Comparison of ENCODE assay signal across 13 mouse cellular contexts in genomic region chr2:46370949-46371348, GRCm38 (mm10).
DNase-seq lines count a peak whose midpoint lies in the region; ATAC-seq and TF ChIP-seq lines count a peak whose summit lies in the region.
"Had no signal": no experiment of that assay in that cellular context is flagged by ENCODE, and none has a peak within 500 bp of the region (broad histone marks: within the 10 kb centered on the region; RNA-seq: fewer than 3 reads in every experiment).

No protein-coding gene starts in this region.

- TF ChIP-seq POLR2A in thymus, adult 2 months (IDR thresholded peaks at IDR 0.05; ENCODE audit: control insufficient read depth, extremely low read depth, insufficient read depth, low read length, poor library complexity), result no peak

- H3K9ac ChIP-seq in neural tube, embryonic 15.5 days (replicated peaks), result no peak overlapping the region
- H3K9ac ChIP-seq: forebrain, postnatal 0 days; heart, embryonic 15.5 days; lung, embryonic 14.5 days had no signal

- no peaks in the 10 kb centered on the region for H3K27me3 ChIP-seq in thymus, adult 2 months (ENCODE audit: control insufficient read depth, insufficient read depth, low read length)
- no peaks in the 10 kb centered on the region for H3K27me3 ChIP-seq in neural tube, embryonic 15.5 days (replicated peaks)
- H3K27me3 ChIP-seq: heart, embryonic 15.5 days had no signal

- H3K4me3 ChIP-seq in thymus, adult 2 months (ENCODE audit: control insufficient read depth, insufficient read depth, low read length), result no peak overlapping the region
- no peak overlapping the region for H3K4me3 ChIP-seq in macrophage (ENCODE audit: inconsistent target)
- H3K4me3 ChIP-seq in neural tube, embryonic 15.5 days (replicated peaks), result no peak overlapping the region
- H3K4me3 ChIP-seq: heart, embryonic 15.5 days had no signal

- H3K36me3 ChIP-seq in thymus, adult 2 months (ENCODE audit: control insufficient read depth, insufficient read depth, low read length), result no peaks in the 10 kb centered on the region
- no peaks in the 10 kb centered on the region for H3K36me3 ChIP-seq in macrophage (ENCODE audit: inconsistent target)
- H3K36me3 ChIP-seq in neural tube, embryonic 15.5 days, result no peaks in the 10 kb centered on the region
- H3K36me3 ChIP-seq: heart, embryonic 15.5 days had no signal

- ATAC-seq in hematopoietic stem cell, adult 5-6 weeks (replicated peaks in 1 of 2; ENCODE audit: insufficient read depth in 1 of 2, low FRiP score in 2 of 2, low TSS enrichment in 1 of 2, low read depth in 1 of 2, poor library complexity in 2 of 2, severe bottlenecking in 2 of 2), result peak; percentile 98 to 99
- ATAC-seq in neural tube, embryonic 15.5 days (ENCODE audit: low FRiP score), result no peak
- ATAC-seq: forebrain, postnatal 0 days had no signal

- H3K4me2 ChIP-seq in neural tube, embryonic 15.5 days, result no peak overlapping the region
- H3K4me2 ChIP-seq: heart, embryonic 15.5 days; lung, embryonic 14.5 days had no signal

- H3K4me1 ChIP-seq in thymus, adult 2 months (replicated peaks; ENCODE audit: control insufficient read depth, insufficient read depth, low read length), result no peaks in the 10 kb centered on the region
- no peaks in the 10 kb centered on the region for H3K4me1 ChIP-seq in neural tube, embryonic 15.5 days

- no peak for TF ChIP-seq CTCF in thymus, adult 2 months (IDR thresholded peaks at IDR 0.05; ENCODE audit: borderline replicate concordance, control insufficient read depth, extremely low read depth, insufficient read depth, low read length, poor library complexity)

- peak; percentile 8 for DNase-seq in thymus, adult 2 months
- DNase-seq in thymus, postnatal 36 days, result no peak
- DNase-seq in embryo, embryonic 10.5 days (ENCODE audit: low spot score), result no peak
- DNase-seq in urinary bladder, postnatal 10 days (ENCODE audit: low spot score), result no peak
- no peak for DNase-seq in heart, adult 11 months
- DNase-seq: cerebellum, postnatal 14 days; forebrain, postnatal 0 days; kidney, postnatal 4 days had no signal

- 5% methylated on average over 5 of the region's 5 CpGs for WGBS in thymus, adult 2 months
- WGBS in macrophage (ENCODE audit: missing documents), result 6% methylated on average over 5 of the region's 5 CpGs
- 91% methylated on average over 5 of the region's 5 CpGs for WGBS in neural tube, embryonic 15.5 days

- no peaks in the 10 kb centered on the region for H3K79me2 ChIP-seq in macrophage (ENCODE audit: inconsistent target)

- H3K9me3 ChIP-seq in neural tube, embryonic 15.5 days (replicated peaks), result no peaks in the 10 kb centered on the region
- H3K9me3 ChIP-seq: heart, embryonic 15.5 days had no signal

- H3K27ac ChIP-seq in thymus, adult 2 months (ENCODE audit: control insufficient read depth, insufficient read depth, low read length), result no peak overlapping the region
- H3K27ac ChIP-seq in macrophage, result peak overlapping the region; percentile 64
- no peak overlapping the region for H3K27ac ChIP-seq in neural tube, embryonic 15.5 days (replicated peaks)
- H3K27ac ChIP-seq: heart, embryonic 15.5 days had no signal
